Mouse (Mus musculus) monocyte, adult 5-6 weeks (primary cell): ENCODE measurements around the gene 4931414P19Rik. TPM values are rescaled to one million over a fixed set of nuclear protein-coding genes. Genes with fewer than 3 reads are reported as not detected.
"Not testable (repeated sequence)": the region's sequence is repeated elsewhere in the genome, so short reads cannot be mapped to it uniquely, and the experiment has no call there.

Experiments
- ATAC-seq: fragments of 153-309, 156-312 bp; replicated peaks from 2 replicates; pipeline ENCODE4 v1.8.0; 2017; ENCODE audit warnings: mild to moderate bottlenecking; ENCODE audit not compliant: low TSS enrichment, insufficient number of reproducible peaks, severe bottlenecking, poor library complexity, low FRiP score
- total RNA-seq: library from RNA; stranded (forward); fragments of 200-1000, 200-491, 200-594 nt; gene quantifications from 3 replicates; pipeline ENCODE4 v1.2.3, GENCODE M21; 2017

4931414P19Rik gene
- total RNA-seq, 1 experiment from 2014 or later, result 3.2 TPM

- no peak for ATAC-seq
Measured at GRCm38 (mm10) chr14:54631240-54631599, 25.4 kb upstream of the 4931414P19Rik start.

- 0 out of 2 replicates have a peak, but pooled peaks have one; percentile 14 for ATAC-seq
Measured at GRCm38 (mm10) chr14:54630583-54631239, 24.9 kb upstream of the 4931414P19Rik start.

DNA sequence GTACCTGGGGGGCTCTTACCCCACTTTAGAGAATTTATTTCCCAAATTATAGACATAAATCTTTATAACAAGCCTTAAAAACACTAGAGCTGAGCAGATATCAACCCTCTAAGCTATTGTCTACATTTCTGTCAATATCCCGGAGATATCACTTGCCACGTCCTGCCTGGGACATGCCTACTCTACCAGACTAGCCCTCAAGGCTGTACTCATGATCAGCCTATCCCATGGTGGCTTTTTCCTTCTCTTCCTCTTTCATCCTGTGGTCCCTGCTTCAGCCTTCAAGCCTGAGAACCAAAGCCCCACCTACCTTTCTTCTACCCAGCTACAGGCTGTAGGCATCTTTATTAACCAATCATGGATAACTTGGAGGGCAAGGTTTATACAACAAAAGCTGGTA is 24.0 kb upstream of the 4931414P19Rik start:
- ATAC-seq, result no peak

DNA sequence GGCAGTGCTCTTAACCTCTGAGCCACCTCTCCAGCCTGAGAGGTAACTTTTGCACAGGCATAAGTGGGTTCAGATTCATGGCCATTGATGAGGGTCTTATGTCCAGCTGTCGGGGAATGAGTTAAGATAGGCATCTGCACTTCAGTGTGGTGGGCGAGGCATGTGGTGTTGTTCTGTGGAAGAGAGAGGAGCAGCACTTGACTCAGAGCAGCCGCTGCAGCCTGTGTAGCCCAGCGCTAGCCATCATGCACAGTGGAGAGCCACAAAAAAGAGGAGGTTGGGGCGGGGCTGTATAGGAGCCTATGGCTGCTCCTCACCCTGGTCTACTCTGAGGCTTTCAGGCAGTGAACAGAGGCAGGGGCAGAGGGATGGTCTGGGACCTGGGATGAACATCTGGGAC is 22.3 kb upstream of the 4931414P19Rik start:
- ATAC-seq, result no peak

GRCm38 (mm10) chr14:54624976-54625375 is 19.2 kb upstream of the 4931414P19Rik start:
- ATAC-seq, result no peak

DNA sequence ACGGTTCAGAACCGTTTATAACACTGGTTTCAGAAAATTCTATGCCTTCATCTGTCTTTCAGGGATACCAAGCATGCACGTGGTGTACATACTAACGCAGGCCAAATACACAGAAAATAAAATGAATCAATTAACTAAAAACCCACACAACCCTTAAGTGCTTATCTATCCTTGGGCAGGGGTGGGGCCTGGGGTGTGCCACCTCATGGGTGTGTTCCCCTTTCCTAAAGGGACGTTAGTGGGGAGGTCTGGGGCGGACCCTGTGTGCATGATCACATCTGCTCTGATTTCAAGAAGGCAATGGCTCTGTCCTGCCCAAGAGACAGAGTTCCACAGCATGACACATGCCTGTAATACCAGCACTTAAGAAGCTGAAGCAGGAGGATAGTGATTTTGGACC is 17.5 kb upstream of the 4931414P19Rik start:
- no peak for ATAC-seq

- no peak for ATAC-seq
Measured at GRCm38 (mm10) chr14:54621133-54621532, 15.3 kb upstream of the 4931414P19Rik start, which contains the start of gene Psmb11. Psmb11 (plus strand) TSS chr14:54621433.

- peak; percentile 92 for ATAC-seq
Measured at GRCm38 (mm10) chr14:54617897-54618365, 12.1 kb upstream of the 4931414P19Rik start, which contains the start of gene Psmb5. Psmb5 (minus strand) TSS chr14:54618022.

DNA sequence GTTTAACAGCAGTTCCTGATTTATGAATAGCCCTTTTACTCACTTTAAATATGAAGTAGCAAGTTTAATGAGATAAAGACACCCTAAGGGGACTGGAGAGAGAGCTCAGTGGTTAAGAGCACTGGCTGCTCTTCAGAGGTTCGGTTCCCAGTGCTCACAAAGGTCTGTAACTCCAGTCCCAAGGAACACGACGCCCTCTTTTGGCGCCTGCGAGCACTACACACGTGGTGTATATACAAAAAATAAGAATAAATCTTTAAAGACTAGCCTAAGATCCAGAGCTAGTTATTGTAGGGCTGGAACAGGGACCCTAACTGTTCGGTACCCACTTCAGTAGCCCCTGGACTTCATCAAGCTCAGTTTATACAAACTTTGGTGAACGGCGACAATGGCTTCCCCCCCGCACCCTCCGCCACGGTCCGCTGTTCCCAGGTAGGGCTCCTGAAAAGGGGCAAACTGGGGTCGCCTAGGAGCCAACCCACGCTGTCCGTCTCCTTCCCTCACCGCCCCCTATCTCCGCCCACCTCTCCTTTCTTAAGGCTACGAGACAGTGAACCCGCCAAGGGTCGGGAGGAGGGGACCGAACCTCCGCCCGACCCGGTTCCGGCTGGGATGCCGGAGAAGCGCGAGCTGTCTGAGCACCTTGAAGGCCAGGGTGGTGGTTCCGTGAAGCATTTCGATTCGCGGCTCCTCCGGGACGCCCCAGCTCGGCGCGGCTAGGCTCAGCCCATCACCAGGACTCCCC is 11.5 kb upstream of the 4931414P19Rik start:
- ATAC-seq, result 0 out of 2 replicates have a peak, but pooled peaks have one; percentile 10

GRCm38 (mm10) chr14:54616226-54616825 is 10.5 kb upstream of the 4931414P19Rik start:
- no peak for ATAC-seq

- not testable (repeated sequence) for ATAC-seq
Measured at GRCm38 (mm10) chr14:54614130-54614529, 8.3 kb upstream of the 4931414P19Rik start.

GRCm38 (mm10) chr14:54610648-54611047 is 4.9 kb upstream of the 4931414P19Rik start:
- no peak for ATAC-seq

DNA sequence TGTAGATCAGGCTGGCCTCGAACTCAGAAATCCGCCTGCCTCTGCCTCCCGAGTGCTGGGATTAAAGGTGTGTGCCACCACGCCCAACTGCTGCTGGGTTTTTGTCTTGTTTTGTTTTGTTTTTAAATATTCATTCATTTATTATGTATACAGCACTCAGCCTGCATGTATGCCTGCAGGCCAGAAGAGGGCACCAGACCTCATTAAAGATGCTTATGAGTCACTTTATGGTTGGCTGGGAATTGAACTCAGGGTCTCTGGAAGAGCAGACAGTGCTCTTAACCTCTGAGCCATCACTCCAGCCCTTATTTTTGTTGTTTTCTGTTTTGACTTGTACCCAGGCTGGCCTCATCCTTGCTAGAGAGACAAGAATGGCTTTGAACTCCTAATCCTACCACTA is 4.2 kb upstream of the 4931414P19Rik start:
- ATAC-seq, result no peak

- ATAC-seq, result no peak
Measured at GRCm38 (mm10) chr14:54609245-54609644, 3.5 kb upstream of the 4931414P19Rik start.

- no peak for ATAC-seq
Measured at GRCm38 (mm10) chr14:54607226-54607625, 1.4 kb upstream of the 4931414P19Rik start.

DNA sequence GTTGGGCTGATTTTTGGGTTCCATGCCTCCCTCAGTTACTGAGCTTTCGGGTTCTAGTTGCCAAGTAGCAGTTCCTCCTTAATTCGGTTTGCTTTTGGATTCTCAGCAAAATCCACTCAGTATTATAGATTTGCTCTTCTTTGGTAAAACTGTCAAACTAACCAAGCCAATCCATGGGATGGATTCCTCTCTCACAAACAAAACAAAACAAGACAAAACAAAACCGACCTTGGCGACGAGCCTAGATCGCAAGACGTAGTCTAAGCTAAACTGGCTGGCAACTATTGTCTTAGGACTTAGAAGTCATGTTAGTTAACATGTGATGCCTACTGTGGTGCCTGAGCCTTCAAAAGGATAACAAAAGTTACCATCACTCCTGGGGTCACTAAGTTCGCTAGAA is 2.1 kb downstream of the 4931414P19Rik start:
- ATAC-seq, result no peak

DNA sequence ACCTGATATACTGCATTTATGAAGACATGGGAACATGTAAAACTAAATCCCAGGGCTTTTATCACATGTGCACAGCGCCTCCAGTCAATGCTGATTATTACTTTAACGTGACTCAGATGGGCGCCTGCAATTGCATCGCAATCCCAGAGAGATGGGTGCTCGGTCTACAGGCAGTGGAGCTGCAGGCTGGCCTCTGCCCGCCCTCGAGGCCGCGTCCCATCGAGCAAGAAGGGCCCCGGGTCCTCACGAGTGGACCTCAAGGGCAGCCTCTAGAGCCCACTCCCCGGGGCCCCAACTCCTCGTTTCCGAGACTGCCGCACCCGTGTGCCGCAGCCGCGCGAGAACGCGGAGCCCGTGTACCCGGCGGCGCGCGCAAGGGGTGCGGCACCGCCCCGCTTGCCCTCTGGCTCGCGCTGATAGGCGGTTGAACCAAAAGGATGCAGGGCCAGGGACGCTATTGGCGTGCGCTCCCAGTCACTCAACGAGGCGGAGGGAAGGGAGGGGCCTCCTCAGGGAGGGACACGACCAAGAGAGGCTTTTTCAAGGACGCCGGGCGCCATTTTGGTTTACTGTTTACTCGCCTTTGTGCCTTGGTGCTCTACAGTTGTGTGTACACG is 2.6 kb downstream of the 4931414P19Rik start:
- peak; percentile 100 for ATAC-seq

DNA sequence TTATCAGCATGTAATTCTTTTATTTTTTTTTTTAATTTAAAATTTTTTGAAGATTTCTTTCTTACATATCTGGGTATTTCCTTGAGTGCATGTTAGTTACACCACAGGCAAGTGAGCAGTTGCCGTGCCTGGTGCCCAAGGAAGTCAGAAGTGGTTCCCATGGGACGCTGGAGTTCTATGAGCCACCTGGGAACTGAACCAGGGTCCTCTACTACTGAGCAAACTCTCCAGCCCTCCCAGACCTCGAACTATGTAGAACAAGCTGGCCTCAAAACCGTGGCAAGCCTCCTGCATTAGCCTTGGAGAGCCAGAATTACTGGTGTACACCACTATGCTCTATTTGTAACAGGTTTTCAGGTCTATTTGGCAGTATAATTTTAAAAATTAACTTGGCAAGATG is 3.2 kb downstream of the 4931414P19Rik start:
- no peak for ATAC-seq

DNA sequence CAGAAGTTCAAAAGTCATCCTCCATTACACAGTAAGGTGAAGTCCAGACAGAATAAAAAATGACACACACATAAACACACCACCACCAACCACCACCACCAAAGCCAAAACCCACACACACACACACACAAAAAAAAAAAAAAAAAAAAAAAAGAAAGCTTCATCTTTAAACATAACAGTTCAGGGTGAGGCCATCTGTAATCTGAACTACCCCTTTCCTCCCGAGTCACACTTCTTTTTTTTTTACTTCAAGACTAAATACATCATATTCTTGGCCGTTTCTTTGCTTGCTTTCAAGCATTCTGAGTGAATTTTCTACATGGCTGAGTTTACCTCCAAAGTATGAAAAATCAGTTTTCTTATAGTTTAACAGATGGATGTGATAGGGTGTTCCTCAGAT is 4.2 kb downstream of the 4931414P19Rik start:
- ATAC-seq, result no peak
